Mouse (Mus musculus): Measurements from ENCODE around the gene Pspn.

Pspn gene

GRCm38 (mm10) chr17:56995046-56995445, 4.8 kb downstream of the Pspn start:
- no peak for DNase-seq

GRCm38 (mm10) chr17:56990966-56991365, 8.9 kb downstream of the Pspn start:
- DNase-seq: no peak

GRCm38 (mm10) chr17:56990115-56990746, 9.6 kb downstream of the Pspn start, which contains the start of gene Clpp:
Gene Clpp (plus strand): TSS chr17:56990305.
- peak; percentile 98 for DNase-seq

GRCm38 (mm10) chr17:56989467-56990114, 10.2 kb downstream of the Pspn start:
- DNase-seq: peak; percentile 87

- DNase-seq: no peak
Measured at GRCm38 (mm10) chr17:56988921-56989430, 10.8 kb downstream of the Pspn start.

- no peak for DNase-seq
Measured at GRCm38 (mm10) chr17:56988441-56988840, 11.4 kb downstream of the Pspn start.

GRCm38 (mm10) chr17:56986105-56986805, 13.6 kb downstream of the Pspn start:
- DNase-seq: no peak

- no peak for DNase-seq
Measured at GRCm38 (mm10) chr17:56985656-56986055, 14.2 kb downstream of the Pspn start.

- DNase-seq: no peak
Measured at GRCm38 (mm10) chr17:56984886-56985285, 14.9 kb downstream of the Pspn start.

GRCm38 (mm10) chr17:56982013-56982412, 17.8 kb downstream of the Pspn start, which contains the start of gene Acer1:
Gene Acer1 (minus strand): TSS chr17:56982126.
- no peak for DNase-seq

GRCm38 (mm10) chr17:56981049-56981448, 18.8 kb downstream of the Pspn start:
- DNase-seq: no peak

- no peak for DNase-seq
Measured at GRCm38 (mm10) chr17:56979524-56979923, 20.3 kb downstream of the Pspn start.

- DNase-seq: no peak
Measured at GRCm38 (mm10) chr17:56976531-56977390, 23.1 kb downstream of the Pspn start.

GRCm38 (mm10) chr17:56975391-56975790, 24.4 kb downstream of the Pspn start:
- DNase-seq: no peak

- no peak for DNase-seq
Measured at GRCm38 (mm10) chr17:56974708-56975240, 25.0 kb downstream of the Pspn start.

- DNase-seq: no peak
Measured at GRCm38 (mm10) chr17:56973956-56974707, 25.7 kb downstream of the Pspn start.

- DNase-seq: no peak
Measured at GRCm38 (mm10) chr17:56970081-56970480, 29.7 kb downstream of the Pspn start.

GRCm38 (mm10) chr17:56969321-56969720, 30.5 kb downstream of the Pspn start:
- DNase-seq: no peak

GRCm38 (mm10) chr17:56963646-56964045, 36.2 kb downstream of the Pspn start:
- no peak for DNase-seq

GRCm38 (mm10) chr17:56962642-56963405, 37.0 kb downstream of the Pspn start:
- DNase-seq: no peak

- DNase-seq: no peak
Measured at GRCm38 (mm10) chr17:56961880-56962279, 37.9 kb downstream of the Pspn start.

Measured in lung, postnatal 10 days (tissue).